Mouse (Mus musculus): ENCODE data around the gene Cnr2.

GRCm38 (mm10) chr4:135877742-135878141 lies 17.5 kb upstream of the Cnr2 start:
- no peak for TF ChIP-seq EP300 (IDR thresholded peaks at IDR 0.05; ENCODE audit: insufficient read depth, low read depth, low read length)
- TF ChIP-seq POLR2A (IDR thresholded peaks at IDR 0.05; ENCODE audit: insufficient read depth, low read depth, low read length), result no peak
